Mouse (Mus musculus): Measurements from ENCODE around the gene Olfr307.
"Not testable (repeated sequence)": the region's sequence is repeated elsewhere in the genome, so short reads cannot be mapped to it uniquely, and the experiment has no call there.

Gene Olfr307

DNA sequence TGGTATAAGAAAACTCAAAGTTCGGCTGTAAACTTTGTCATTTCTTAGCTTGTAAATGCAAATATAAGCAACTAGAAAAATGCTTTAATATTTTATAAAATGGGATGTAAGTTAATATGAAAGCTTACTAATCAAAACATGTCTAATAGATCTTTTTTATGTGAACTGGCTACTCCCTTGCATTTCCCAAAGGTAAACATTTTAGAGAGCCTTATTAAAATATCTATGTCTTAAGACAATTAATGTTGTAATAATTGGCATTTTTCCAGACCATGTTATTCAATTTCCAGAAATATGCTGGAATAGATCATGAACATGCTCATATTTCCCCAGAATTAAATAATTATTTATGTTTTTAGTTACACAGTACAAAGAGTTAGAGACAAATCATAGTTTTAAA, at the start of gene Olfr307:
TSS of gene Olfr307 (minus strand) at position 101 of the 400 bp plus-strand sequence.
- no peak for DNase-seq (ENCODE audit: low read depth)

DNA sequence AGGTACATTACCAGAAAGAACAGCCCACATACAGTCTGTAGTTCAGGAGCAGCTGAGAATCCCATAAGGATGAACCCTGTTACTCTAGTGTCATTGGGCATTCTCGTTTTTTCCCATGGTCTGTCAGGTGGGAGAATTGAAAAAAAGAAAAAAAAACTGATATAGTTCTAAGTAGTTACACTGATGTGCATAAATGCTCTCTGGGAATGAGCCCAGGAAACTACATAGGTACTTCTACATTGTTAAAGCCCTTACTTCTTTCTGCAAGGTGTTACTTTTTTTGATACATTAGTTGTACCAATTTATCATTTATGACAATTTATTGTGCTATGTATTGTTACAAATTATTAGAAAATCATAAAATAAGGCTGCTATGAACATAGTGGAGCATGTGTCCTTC, 49.2 kb upstream of the Olfr307 start, which contains the start of gene Olfr304:
TSS of gene Olfr304 (minus strand) at position 101 of the 400 bp plus-strand sequence.
- no peak for DNase-seq (ENCODE audit: low read depth)

DNA sequence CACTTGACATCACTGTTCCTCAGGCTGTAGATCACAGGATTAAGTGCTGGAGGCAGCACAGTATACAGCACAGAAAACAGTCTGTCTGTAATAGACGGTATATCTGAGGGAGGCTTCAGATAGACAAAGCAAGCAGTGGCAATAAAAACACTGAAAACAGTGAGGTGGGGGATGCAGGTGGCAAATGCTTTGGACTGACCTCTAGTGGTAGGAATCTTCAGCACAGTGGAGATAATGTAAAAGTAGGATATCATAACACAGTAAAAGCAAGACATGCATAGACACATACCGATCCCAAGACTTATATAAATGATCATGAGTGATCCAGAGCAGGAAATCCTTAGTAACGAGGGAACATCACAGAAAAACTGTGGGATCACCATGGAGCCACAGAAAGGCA, 48.4 kb upstream of the Olfr307 start:
- DNase-seq (ENCODE audit: low read depth) = no peak

DNA sequence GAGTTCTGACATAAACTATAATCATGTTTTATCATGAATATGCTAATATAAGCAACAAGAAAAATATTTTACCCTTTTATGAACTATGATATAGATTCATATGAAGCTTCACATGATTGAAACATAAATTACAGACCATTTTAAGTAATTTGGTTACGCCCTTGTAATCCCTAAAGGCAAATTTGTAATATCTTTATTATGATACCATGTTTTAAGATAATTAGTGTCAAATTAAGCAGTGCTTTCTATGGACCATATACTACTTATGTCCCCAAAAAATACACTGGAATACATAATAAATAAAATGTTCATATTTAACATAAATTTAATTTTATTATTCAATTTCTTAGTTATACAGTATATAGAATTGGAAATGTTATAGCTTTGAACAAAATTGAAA, 29.4 kb upstream of the Olfr307 start, which contains the start of gene Olfr305:
TSS of gene Olfr305 (minus strand) at position 101 of the 400 bp plus-strand sequence.
- no peak for DNase-seq (ENCODE audit: low read depth)

DNA sequence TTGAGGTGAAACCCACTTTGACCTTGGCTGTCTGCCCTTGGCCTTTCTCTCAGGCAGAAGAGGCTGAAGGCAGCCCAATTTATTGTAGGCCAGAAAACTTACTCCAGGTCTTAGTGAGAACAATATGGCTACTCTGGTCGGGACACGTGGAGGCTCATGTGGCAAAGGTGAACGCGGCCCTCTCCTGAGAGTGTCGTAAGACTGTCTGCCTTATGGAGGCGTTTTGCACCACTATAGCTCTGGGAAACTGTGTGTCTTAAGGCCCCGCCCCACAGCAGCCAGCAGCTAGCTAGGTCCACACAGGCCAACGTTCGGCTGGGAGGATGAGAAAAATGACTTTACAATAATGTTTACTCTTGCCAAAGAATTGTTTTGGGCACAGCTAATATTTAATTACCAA, 8.9 kb upstream of the Olfr307 start:
- not testable (repeated sequence) for DNase-seq (ENCODE audit: low read depth)

DNA sequence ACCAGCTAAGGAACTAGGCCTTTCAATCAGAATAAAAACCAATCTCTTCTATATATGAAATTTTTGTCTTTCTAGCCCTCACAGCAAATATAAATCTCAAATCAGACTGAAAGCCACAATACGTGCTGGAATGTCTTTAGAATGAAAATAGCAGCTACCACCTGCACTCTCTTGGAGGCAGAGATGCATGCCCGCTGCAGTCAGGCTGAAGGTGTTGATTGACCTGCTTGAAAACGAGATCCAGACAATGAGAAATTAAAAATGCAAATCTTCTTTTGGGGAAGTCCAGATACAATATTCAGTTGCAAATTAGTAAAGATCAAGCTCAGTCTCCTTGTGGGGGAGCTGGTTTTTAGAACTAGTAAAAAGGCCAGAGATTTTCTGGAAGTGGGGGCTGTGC, 6.9 kb upstream of the Olfr307 start:
- DNase-seq (ENCODE audit: low read depth) = no peak

DNA sequence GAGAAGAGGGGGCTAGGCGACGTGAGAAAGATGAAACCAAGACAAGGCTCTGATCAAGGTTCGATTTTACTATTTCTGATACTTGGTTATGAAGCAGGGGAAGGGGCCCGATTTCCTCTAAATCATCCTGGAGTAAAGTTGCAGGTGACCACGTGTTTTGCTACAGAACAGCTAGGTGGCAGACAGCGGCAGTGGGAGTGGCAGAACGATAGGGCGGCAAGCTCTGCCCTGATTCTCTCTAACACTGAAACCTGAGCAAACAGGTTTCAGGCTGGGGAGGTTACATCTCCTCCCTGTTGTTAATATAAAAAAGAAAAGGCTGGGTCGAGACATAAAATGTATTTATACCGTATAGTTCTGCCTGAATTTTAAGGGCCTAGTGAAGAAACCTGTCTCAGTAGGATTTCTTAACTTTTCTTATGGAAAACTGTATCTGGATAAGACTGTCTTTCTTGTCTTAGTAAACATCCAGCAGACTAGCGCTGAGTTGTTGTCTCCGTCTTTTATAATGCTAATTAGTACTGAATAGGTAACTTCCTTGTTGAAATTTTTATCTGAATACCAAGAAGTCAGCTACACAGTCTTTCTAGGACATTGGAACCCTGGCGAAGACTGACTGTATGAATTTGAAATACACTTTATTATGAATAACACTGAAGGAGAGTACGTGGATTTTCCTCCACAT, 5.6 kb upstream of the Olfr307 start:
- no peak for DNase-seq (ENCODE audit: low read depth)

DNA sequence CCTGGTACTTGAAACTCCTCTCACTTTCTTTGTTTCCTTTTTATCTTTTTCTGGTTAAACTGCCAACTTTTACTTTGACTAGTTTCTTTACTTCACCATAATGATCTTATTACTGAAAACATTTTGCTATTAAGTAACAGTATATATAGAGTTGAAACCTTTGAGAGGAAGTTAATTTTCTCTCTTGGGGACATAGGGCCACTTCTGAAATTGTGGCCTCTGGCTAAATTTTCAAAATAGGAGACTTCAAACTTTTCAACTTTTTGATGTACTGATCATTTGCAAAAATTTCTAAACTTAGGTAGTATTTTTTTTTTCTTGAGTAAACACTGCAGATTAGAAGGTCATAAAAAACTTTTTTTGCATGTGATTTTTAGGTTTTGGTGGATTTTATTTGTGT, 11.9 kb downstream of the Olfr307 start, which contains the start of gene Olfr308:
TSS of gene Olfr308 (minus strand) at position 101 of the 400 bp plus-strand sequence.
- DNase-seq (ENCODE audit: low read depth) = no peak

DNA sequence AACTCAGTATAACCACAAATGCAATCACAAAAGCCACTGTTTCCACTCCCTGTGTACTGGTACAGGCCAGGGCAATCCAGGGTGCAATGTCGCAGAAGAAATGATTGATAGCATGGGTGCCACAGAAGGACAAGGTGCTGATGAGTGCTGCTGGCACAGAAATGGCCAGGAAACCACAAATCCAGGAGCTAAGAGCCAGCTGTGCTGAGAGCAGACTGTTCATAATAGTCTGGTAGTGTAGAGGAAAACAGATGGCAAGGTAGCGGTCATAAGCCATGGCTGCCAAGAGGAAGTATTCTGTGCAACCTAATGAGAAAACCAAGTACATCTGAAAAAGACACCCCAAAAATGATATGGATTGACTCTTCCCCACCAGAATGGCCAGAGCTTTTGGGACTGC, 16.1 kb downstream of the Olfr307 start:
- no peak for DNase-seq (ENCODE audit: low read depth)

DNA sequence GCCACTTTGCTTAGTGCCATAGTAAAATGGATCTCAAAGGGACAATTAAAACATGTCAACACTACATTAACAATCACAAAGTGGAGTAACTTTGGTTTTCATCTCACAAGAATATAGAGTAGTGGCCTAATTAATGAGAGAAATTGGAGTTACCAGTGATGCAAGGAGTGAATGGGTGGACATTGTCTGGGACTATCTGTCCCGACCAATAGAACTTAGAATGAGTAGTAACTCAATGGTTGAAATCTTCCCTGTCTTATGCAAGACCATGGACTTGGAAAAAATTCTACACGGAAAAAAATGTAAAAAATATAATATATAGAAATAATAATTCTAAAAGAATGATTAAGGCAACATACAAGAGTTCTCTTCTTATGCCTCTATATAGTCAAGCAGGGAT, 23.8 kb downstream of the Olfr307 start, which contains the start of gene Olfr309:
TSS of gene Olfr309 (minus strand) at position 101 of the 400 bp plus-strand sequence.
- DNase-seq (ENCODE audit: low read depth) = no peak

All from naive thymus-derived CD4-positive, alpha-beta T cell, adult 2 months (primary cell).